Mouse (Mus musculus) kidney, embryonic 16.5 days (tissue): ENCODE measurements around the gene 1110032A03Rik. TPM values are rescaled to one million over a fixed set of nuclear protein-coding genes. Genes with fewer than 3 reads are reported as not detected.

Experiments
- ATAC-seq: fragments of 200-750 bp; cut with Nextera tagmentation; 2 replicates; pipeline ENCODE4 v1.8.0; 2017; ENCODE audit warnings: moderate TSS enrichment; ENCODE audit not compliant: low FRiP score, low TSS enrichment
- H3K27ac ChIP-seq: fragments of 300-500 bp; sonication (generic); 2 replicates; pipeline ENCODE4 v1.5.1; 2014; ENCODE audit warnings: low read length
- H3K27me3 ChIP-seq: fragments of 300-500 bp; sonication (generic); 2 replicates; pipeline ENCODE4 v1.6.1; 2014; ENCODE audit warnings: low read length, control low read depth, mixed read lengths; ENCODE audit not compliant: insufficient read depth
- H3K36me3 ChIP-seq: fragments of 300-500 bp; sonication (generic); 2 replicates; pipeline ENCODE4 v1.6.1; 2014; ENCODE audit warnings: low read length, control low read depth, mixed read lengths; ENCODE audit not compliant: insufficient read depth
- H3K4me1 ChIP-seq: fragments of 300-500 bp; sonication (generic); 2 replicates; pipeline ENCODE4 v1.6.1; 2014; ENCODE audit warnings: low read length, control low read depth, mixed read lengths; ENCODE audit not compliant: insufficient read depth
- H3K4me2 ChIP-seq: fragments of 300-500 bp; sonication (generic); replicated peaks from 2 replicates; pipeline ENCODE4 v1.6.1; 2014; ENCODE audit warnings: low read depth, low read length
- H3K4me3 ChIP-seq: fragments of 300-500 bp; sonication (generic); 2 replicates; pipeline ENCODE4 v1.5.1; 2014; ENCODE audit warnings: mild to moderate bottlenecking, low read length
- H3K9ac ChIP-seq: fragments of 300-500 bp; sonication (generic); replicated peaks from 2 replicates; pipeline ENCODE4 v1.6.1; 2014; ENCODE audit warnings: low read length
- H3K9me3 ChIP-seq: fragments of 300-500 bp; sonication (generic); 2 replicates; pipeline ENCODE4 v1.6.1; 2016; ENCODE audit warnings: low read length, control low read depth
- WGBS: fragments of 180-500 bp; shearing (Covaris S2); extraction: QIAGEN DNeasy Blood & Tissue Kit; methylation state at CpG from one replicate; pipeline ENCODE4 v1.1.7; 2014; 5-methylcytosine and 5-hydroxymethylcytosine counted together
- polyA plus RNA-seq: library from polyadenylated mRNA; unstranded; fragments of >200 nt; fragmentation: Nextera tagmentation; extraction: Ambion mirVana; gene quantifications from 2 replicates; pipeline ENCODE4 v1.2.1, GENCODE M21; 2015

Gene 1110032A03Rik
- polyA plus RNA-seq, 1 experiment from 2014 or later = 33.1 TPM

- H3K27me3 ChIP-seq = no peaks in the 10 kb centered on the region
- peaks cover 23% of the 10 kb centered on the region; the same call in 1 of the 2 replicates for H3K36me3 ChIP-seq
- H3K27ac ChIP-seq = no peak overlapping the region
- peak overlapping the region; percentile 95 for H3K4me3 ChIP-seq
- H3K4me2 ChIP-seq = peak overlapping the region; percentile 82
- peaks cover 18% of the 10 kb centered on the region for H3K4me1 ChIP-seq
- peak overlapping the region; percentile 97 for H3K9ac ChIP-seq
- H3K9me3 ChIP-seq = no peaks in the 10 kb centered on the region
- ATAC-seq = 0 out of 2 replicates have a peak, but pooled peaks have one; percentile 1
- WGBS = 53% methylated on average over 11 of the region's 11 CpGs
These were observed 941 bp upstream of the 1110032A03Rik start for GRCm38 (mm10) chr9:50776162-50776760.

GRCm38 (mm10) chr9:50775662-50776126 lies 374 bp upstream of the 1110032A03Rik start:
- Histone ChIP-seq H3K4me3 (peak overlapping the region; percentile 95), H3K4me1 (peaks cover 18% of the 10 kb centered on the region), H3K27ac (peak overlapping the region; percentile 84; the same call in 1 of the 2 replicates), H3K9me3 (no peaks in the 10 kb centered on the region), H3K36me3 (peaks cover 21% of the 10 kb centered on the region), H3K27me3 (no peaks in the 10 kb centered on the region), H3K4me2 (peak overlapping the region; percentile 82), H3K9ac (peak overlapping the region; percentile 97)
- ATAC-seq = peak; percentile 37; the same call in 1 of the 2 replicates
- WGBS = under 1% methylated on average over 30 of the region's 30 CpGs

GRCm38 (mm10) chr9:50774026-50774462 lies 1.3 kb downstream of the 1110032A03Rik start:
- Histone ChIP-seq H3K9ac (peak overlapping the region; percentile 41; the same call in 1 of the 2 replicates), H3K27ac (no peak overlapping the region), H3K4me3 (0 out of 2 replicates have a peak overlapping the region, but pooled peaks have one; percentile 95), H3K4me1 (peaks cover 19% of the 10 kb centered on the region), H3K27me3 (no peaks in the 10 kb centered on the region), H3K4me2 (peak overlapping the region; percentile 82), H3K36me3 (peaks cover 12% of the 10 kb centered on the region), H3K9me3 (no peaks in the 10 kb centered on the region)
- WGBS = 57% methylated on average over 4 of the region's 4 CpGs
- ATAC-seq = no peak

- H3K27ac ChIP-seq = no peak overlapping the region
- no peak overlapping the region for H3K9ac ChIP-seq
- no peaks in the 10 kb centered on the region for H3K9me3 ChIP-seq
- no peak overlapping the region for H3K4me2 ChIP-seq
- H3K4me3 ChIP-seq = no peak overlapping the region
- peaks cover 10% of the 10 kb centered on the region for H3K36me3 ChIP-seq
- no peak for ATAC-seq
- no peaks in the 10 kb centered on the region for H3K27me3 ChIP-seq
- peaks cover 19% of the 10 kb centered on the region for H3K4me1 ChIP-seq
- 91% methylated on average over 2 of the region's 2 CpGs for WGBS
These were observed 5.3 kb downstream of the 1110032A03Rik start for GRCm38 (mm10) chr9:50770011-50770410.

GRCm38 (mm10) chr9:50768107-50769002 lies 7.0 kb downstream of the 1110032A03Rik start, which contains the start of gene Fdxacb1:
Gene Fdxacb1 (plus strand): TSS chr9:50768236.
- peak; percentile 98 for ATAC-seq
- peak within 1 kb of the TSS; percentile 86 for H3K4me3 ChIP-seq

GRCm38 (mm10) chr9:50767531-50768106 lies 7.7 kb downstream of the 1110032A03Rik start:
- Histone ChIP-seq H3K9ac (peak overlapping the region; percentile 81), H3K27me3 (no peaks in the 10 kb centered on the region), H3K4me2 (peak overlapping the region; percentile 94), H3K36me3 (peaks cover 10% of the 10 kb centered on the region), H3K27ac (peak overlapping the region; percentile 96), H3K9me3 (no peaks in the 10 kb centered on the region), H3K4me1 (peaks cover 9% of the 10 kb centered on the region; the same call in 1 of the 2 replicates), H3K4me3 (peak overlapping the region; percentile 86)
- 5% methylated on average over 17 of the region's 17 CpGs for WGBS
- 0 out of 2 replicates have a peak, but pooled peaks have one; percentile 3 for ATAC-seq

More at GRCm38 (mm10) chr9:50768107-50769002, 7.0 kb downstream of the 1110032A03Rik start, which contains the start of gene Fdxacb1:
- peaks cover 9% of the 10 kb centered on the region; the same call in 1 of the 2 replicates for H3K4me1 ChIP-seq
- peaks cover 10% of the 10 kb centered on the region for H3K36me3 ChIP-seq
- WGBS = 3% methylated on average over 59 of the region's 59 CpGs
- peak within 1 kb of the TSS; percentile 96 for H3K27ac ChIP-seq
- H3K27me3 ChIP-seq = no peaks in the 10 kb centered on the region
- peak within 1 kb of the TSS; percentile 81 for H3K9ac ChIP-seq
- H3K4me2 ChIP-seq = peak within 1 kb of the TSS; percentile 94
- H3K9me3 ChIP-seq = no peaks in the 10 kb centered on the region

GRCm38 (mm10) chr9:50763331-50763730 lies 12.0 kb downstream of the 1110032A03Rik start:
- no peak for ATAC-seq

GRCm38 (mm10) chr9:50761520-50762243 lies 13.6 kb downstream of the 1110032A03Rik start:
- Histone ChIP-seq H3K4me1 (no peaks in the 10 kb centered on the region), H3K4me2 (no peak overlapping the region), H3K9ac (no peak overlapping the region), H3K4me3 (no peak overlapping the region), H3K36me3 (no peaks in the 10 kb centered on the region), H3K27me3 (no peaks in the 10 kb centered on the region), H3K27ac (no peak overlapping the region), H3K9me3 (no peaks in the 10 kb centered on the region)
- 57% methylated on average over 6 of the region's 6 CpGs for WGBS
- ATAC-seq = no peak

More at GRCm38 (mm10) chr9:50763331-50763730, 12.0 kb downstream of the 1110032A03Rik start:
- no peaks in the 10 kb centered on the region for H3K36me3 ChIP-seq
- no peak overlapping the region for H3K27ac ChIP-seq
- no peaks in the 10 kb centered on the region for H3K27me3 ChIP-seq
- no peak overlapping the region for H3K9ac ChIP-seq
- WGBS = 69% methylated on average over 1 of the region's 1 CpGs
- no peaks in the 10 kb centered on the region for H3K9me3 ChIP-seq
- H3K4me1 ChIP-seq = peaks cover 4% of the 10 kb centered on the region; the same call in 1 of the 2 replicates
- no peak overlapping the region for H3K4me3 ChIP-seq
- no peak overlapping the region for H3K4me2 ChIP-seq

- Histone ChIP-seq H3K36me3 (no peaks in the 10 kb centered on the region), H3K27ac (no peak overlapping the region), H3K27me3 (no peaks in the 10 kb centered on the region), H3K4me3 (no peak overlapping the region), H3K4me1 (peaks cover 12% of the 10 kb centered on the region), H3K4me2 (no peak overlapping the region), H3K9me3 (no peaks in the 10 kb centered on the region), H3K9ac (no peak overlapping the region)
- 61% methylated on average over 5 of the region's 5 CpGs for WGBS
- no peak for ATAC-seq
These were observed 18.6 kb downstream of the 1110032A03Rik start for GRCm38 (mm10) chr9:50756711-50757110.
